Mouse (Mus musculus) ES-E14 (cell line): ENCODE results near the gene Pard3b.

ENCODE experiments used
- HCFC1 ChIP-seq: IDR thresholded peaks from 2 replicates; pipeline ENCODE4 v1.6.1; 2012; ENCODE audit warnings: low read length, inconsistent platforms, borderline replicate concordance; ENCODE audit not compliant: insufficient read depth
- MAFK ChIP-seq: IDR thresholded peaks from 2 replicates; pipeline ENCODE4 v1.6.1; 2014; ENCODE audit warnings: mild to moderate bottlenecking, low read depth, low read length, inconsistent platforms; ENCODE audit not compliant: insufficient read depth
- ZC3H11A ChIP-seq: IDR thresholded peaks from 2 replicates; pipeline ENCODE4 v1.6.1; 2012; ENCODE audit warnings: low read depth, mild to moderate bottlenecking, inconsistent platforms, low read length, borderline replicate concordance

GRCm38 (mm10) chr1:62201686-62202257, 563.1 kb downstream of the Pard3b start:
- TF ChIP-seq HCFC1 (no peak), MAFK (no peak), ZC3H11A (no peak)
